Mouse (Mus musculus): Measurements from ENCODE around the gene Mfap4. TPM values are rescaled to one million over a fixed set of nuclear protein-coding genes. Genes with fewer than 3 reads are reported as not detected.
A peak's percentile ranks its signal among the peaks of the same experiment; 100 is the strongest.

Mfap4 gene
- polyA plus RNA-seq, 1 experiment from 2014 or later, result 18.0 TPM

GRCm38 (mm10) chr11:61476786-61477382, 8.3 kb upstream of the Mfap4 start:
- no peak for ATAC-seq
- peak overlapping the region; percentile 43 for H3K4me2 ChIP-seq (ENCODE audit: low read length)
- WGBS, result 41% methylated on average over 12 of the region's 12 CpGs
- H3K36me3 ChIP-seq (ENCODE audit: control insufficient read depth, insufficient read depth, low read length), result no peaks in the 10 kb centered on the region
- peak overlapping the region; percentile 61; the same call in 1 of the 2 replicates for H3K27ac ChIP-seq (ENCODE audit: low read length)
- H3K4me3 ChIP-seq (ENCODE audit: low read depth, low read length), result peak overlapping the region; percentile 9
- no peak overlapping the region for H3K9ac ChIP-seq (ENCODE audit: low read depth, low read length)
- H3K9me3 ChIP-seq (replicated peaks; ENCODE audit: control insufficient read depth, low read length, poor library complexity, severe bottlenecking), result no peaks in the 10 kb centered on the region
- peaks cover 8% of the 10 kb centered on the region; the same call in 1 of the 2 replicates for H3K4me1 ChIP-seq (ENCODE audit: control insufficient read depth, insufficient read depth, low read length)
- no peaks in the 10 kb centered on the region for H3K27me3 ChIP-seq (ENCODE audit: control insufficient read depth, insufficient read depth, low read depth, low read length)

GRCm38 (mm10) chr11:61477566-61478508, 7.4 kb upstream of the Mfap4 start:
- Histone ChIP-seq H3K4me2 (ENCODE audit: low read length) (peak overlapping the region; percentile 43), H3K4me3 (ENCODE audit: low read depth, low read length) (peak overlapping the region; percentile 9), H3K9ac (ENCODE audit: low read depth, low read length) (peak overlapping the region; percentile 11; the same call in 1 of the 2 replicates), H3K4me1 (ENCODE audit: control insufficient read depth, insufficient read depth, low read length) (peaks cover 8% of the 10 kb centered on the region; the same call in 1 of the 2 replicates), H3K27ac (ENCODE audit: low read length) (no peak overlapping the region), H3K36me3 (ENCODE audit: control insufficient read depth, insufficient read depth, low read length) (no peaks in the 10 kb centered on the region), H3K9me3 (replicated peaks; ENCODE audit: control insufficient read depth, low read length, poor library complexity, severe bottlenecking) (no peaks in the 10 kb centered on the region), H3K27me3 (ENCODE audit: control insufficient read depth, insufficient read depth, low read depth, low read length) (no peaks in the 10 kb centered on the region)
- WGBS, result 40% methylated on average over 17 of the region's 17 CpGs
- no peak for ATAC-seq

- H3K36me3 ChIP-seq (ENCODE audit: control insufficient read depth, insufficient read depth, low read length), result no peaks in the 10 kb centered on the region
- no peak overlapping the region for H3K27ac ChIP-seq (ENCODE audit: low read length)
- WGBS, result 90% methylated on average over 4 of the region's 4 CpGs
- H3K27me3 ChIP-seq (ENCODE audit: control insufficient read depth, insufficient read depth, low read depth, low read length), result no peaks in the 10 kb centered on the region
- H3K4me3 ChIP-seq (ENCODE audit: low read depth, low read length), result no peak overlapping the region
- H3K4me1 ChIP-seq (ENCODE audit: control insufficient read depth, insufficient read depth, low read length), result peaks cover 8% of the 10 kb centered on the region; the same call in 1 of the 2 replicates
- H3K4me2 ChIP-seq (ENCODE audit: low read length), result no peak overlapping the region
- H3K9me3 ChIP-seq (replicated peaks; ENCODE audit: control insufficient read depth, low read length, poor library complexity, severe bottlenecking), result no peaks in the 10 kb centered on the region
- no peak for ATAC-seq
- no peak overlapping the region for H3K9ac ChIP-seq (ENCODE audit: low read depth, low read length)
Observed at GRCm38 (mm10) chr11:61478788-61479187, 6.4 kb upstream of the Mfap4 start.

GRCm38 (mm10) chr11:61481239-61482090, 3.8 kb upstream of the Mfap4 start:
- no peak overlapping the region for H3K9ac ChIP-seq (ENCODE audit: low read depth, low read length)
- no peaks in the 10 kb centered on the region for H3K9me3 ChIP-seq (replicated peaks; ENCODE audit: control insufficient read depth, low read length, poor library complexity, severe bottlenecking)
- H3K27ac ChIP-seq (ENCODE audit: low read length), result no peak overlapping the region
- no peaks in the 10 kb centered on the region for H3K36me3 ChIP-seq (ENCODE audit: control insufficient read depth, insufficient read depth, low read length)
- no peak; the same call in 1 of the 2 replicates for ATAC-seq
- no peak overlapping the region for H3K4me2 ChIP-seq (ENCODE audit: low read length)
- WGBS, result 81% methylated on average over 9 of the region's 9 CpGs
- no peaks in the 10 kb centered on the region for H3K27me3 ChIP-seq (ENCODE audit: control insufficient read depth, insufficient read depth, low read depth, low read length)
- no peak overlapping the region for H3K4me3 ChIP-seq (ENCODE audit: low read depth, low read length)
- peaks cover 8% of the 10 kb centered on the region for H3K4me1 ChIP-seq (ENCODE audit: control insufficient read depth, insufficient read depth, low read length)

- Histone ChIP-seq H3K4me3 (ENCODE audit: low read depth, low read length) (no peak overlapping the region), H3K36me3 (ENCODE audit: control insufficient read depth, insufficient read depth, low read length) (peaks cover 7% of the 10 kb centered on the region; the same call in 1 of the 2 replicates), H3K9me3 (replicated peaks; ENCODE audit: control insufficient read depth, low read length, poor library complexity, severe bottlenecking) (no peaks in the 10 kb centered on the region), H3K4me1 (ENCODE audit: control insufficient read depth, insufficient read depth, low read length) (no peaks in the 10 kb centered on the region; the same call in 1 of the 2 replicates), H3K4me2 (ENCODE audit: low read length) (no peak overlapping the region), H3K27me3 (ENCODE audit: control insufficient read depth, insufficient read depth, low read depth, low read length) (no peaks in the 10 kb centered on the region), H3K27ac (ENCODE audit: low read length) (no peak overlapping the region), H3K9ac (ENCODE audit: low read depth, low read length) (no peak overlapping the region)
- ATAC-seq, result no peak
- 68% methylated on average over 13 of the region's 13 CpGs for WGBS
Observed at GRCm38 (mm10) chr11:61483226-61483845, 1.9 kb upstream of the Mfap4 start.

GRCm38 (mm10) chr11:61484256-61484612, 997 bp upstream of the Mfap4 start:
- no peaks in the 10 kb centered on the region; the same call in 1 of the 2 replicates for H3K4me1 ChIP-seq (ENCODE audit: control insufficient read depth, insufficient read depth, low read length)
- peak overlapping the region; percentile 38; the same call in 1 of the 2 replicates for H3K9ac ChIP-seq (ENCODE audit: low read depth, low read length)

GRCm38 (mm10) chr11:61485541-61486457, 568 bp downstream of the Mfap4 start:
- no peak overlapping the region for H3K9ac ChIP-seq (ENCODE audit: low read depth, low read length)
- H3K9me3 ChIP-seq (replicated peaks; ENCODE audit: control insufficient read depth, low read length, poor library complexity, severe bottlenecking), result no peaks in the 10 kb centered on the region
- H3K4me3 ChIP-seq (ENCODE audit: low read depth, low read length), result no peak overlapping the region
- H3K4me1 ChIP-seq (ENCODE audit: control insufficient read depth, insufficient read depth, low read length), result peaks cover 3% of the 10 kb centered on the region; the same call in 1 of the 2 replicates
- peaks cover 21% of the 10 kb centered on the region for H3K36me3 ChIP-seq (ENCODE audit: control insufficient read depth, insufficient read depth, low read length)
- H3K4me2 ChIP-seq (ENCODE audit: low read length), result no peak overlapping the region
- WGBS, result 60% methylated on average over 22 of the region's 22 CpGs
- no peak overlapping the region for H3K27ac ChIP-seq (ENCODE audit: low read length)
- H3K27me3 ChIP-seq (ENCODE audit: control insufficient read depth, insufficient read depth, low read depth, low read length), result no peaks in the 10 kb centered on the region
- ATAC-seq, result no peak

More at GRCm38 (mm10) chr11:61484256-61484612, 997 bp upstream of the Mfap4 start:
- Histone ChIP-seq H3K4me3 (ENCODE audit: low read depth, low read length) (no peak overlapping the region), H3K27me3 (ENCODE audit: control insufficient read depth, insufficient read depth, low read depth, low read length) (no peaks in the 10 kb centered on the region), H3K36me3 (ENCODE audit: control insufficient read depth, insufficient read depth, low read length) (peaks cover 11% of the 10 kb centered on the region; the same call in 1 of the 2 replicates), H3K27ac (ENCODE audit: low read length) (peak overlapping the region; percentile 64), H3K4me2 (ENCODE audit: low read length) (no peak overlapping the region; the same call in 1 of the 2 replicates), H3K9me3 (replicated peaks; ENCODE audit: control insufficient read depth, low read length, poor library complexity, severe bottlenecking) (no peaks in the 10 kb centered on the region)
- peak; percentile 3; the same call in 1 of the 2 replicates for ATAC-seq
- 13% methylated on average over 10 of the region's 10 CpGs for WGBS
